Mouse (Mus musculus): ENCODE data around the gene Hmgb2. TPM values are rescaled to one million over a fixed set of nuclear protein-coding genes. Genes with fewer than 3 reads are reported as not detected.
"Not testable (repeated sequence)": the region's sequence is repeated elsewhere in the genome, so short reads cannot be mapped to it uniquely, and the experiment has no call there.

Hmgb2 gene
- polyA plus RNA-seq, 1 experiment from 2014 or later, result 225 TPM

- not testable (repeated sequence) for H3K27me3 ChIP-seq; H3K9me3 ChIP-seq; H3K36me3 ChIP-seq; H3K27ac ChIP-seq (replicated peaks); ATAC-seq (replicated peaks)
- Histone ChIP-seq H3K4me1 (peaks cover 12% of the 10 kb centered on the region), H3K9ac (replicated peaks) (peak overlapping the region; percentile 89; the same call in 1 of the 2 replicates), H3K4me3 (peak overlapping the region; percentile 75), H3K4me2 (replicated peaks) (peak overlapping the region; percentile 98)
- 13% methylated on average over 10 of the region's 10 CpGs for WGBS
These were observed 1.5 kb downstream of the Hmgb2 start for GRCm38 (mm10) chr8:57513178-57513661.

GRCm38 (mm10) chr8:57516685-57517084 is 5.0 kb downstream of the Hmgb2 start:
- H3K4me2 ChIP-seq (replicated peaks); H3K4me1 ChIP-seq; H3K4me3 ChIP-seq; H3K27me3 ChIP-seq; H3K9me3 ChIP-seq; H3K9ac ChIP-seq (replicated peaks); H3K36me3 ChIP-seq; ATAC-seq (replicated peaks); H3K27ac ChIP-seq (replicated peaks): not testable (repeated sequence)
- WGBS, result 87% methylated on average over 5 of the region's 5 CpGs

GRCm38 (mm10) chr8:57517723-57518122 is 6.0 kb downstream of the Hmgb2 start:
- WGBS, result 90% methylated on average over 3 of the region's 3 CpGs

GRCm38 (mm10) chr8:57520186-57520786 is 8.6 kb downstream of the Hmgb2 start:
- 87% methylated on average over 12 of the region's 12 CpGs for WGBS
- Histone ChIP-seq H3K4me1 (no peaks in the 10 kb centered on the region), H3K9ac (replicated peaks) (no peak overlapping the region), H3K27me3 (no peaks in the 10 kb centered on the region), H3K36me3 (0 out of 2 replicates have a peak, but pooled peaks cover 2% of the 10 kb centered on the region), H3K9me3 (no peaks in the 10 kb centered on the region), H3K4me2 (replicated peaks) (no peak overlapping the region), H3K27ac (replicated peaks) (no peak overlapping the region), H3K4me3 (no peak overlapping the region)
- ATAC-seq (replicated peaks), result no peak

More at GRCm38 (mm10) chr8:57517723-57518122, 6.0 kb downstream of the Hmgb2 start:
- peaks cover 4% of the 10 kb centered on the region for H3K4me1 ChIP-seq
- H3K27ac ChIP-seq (replicated peaks), result no peak overlapping the region
- 0 out of 2 replicates have a peak, but pooled peaks cover 2% of the 10 kb centered on the region for H3K36me3 ChIP-seq
- H3K4me3 ChIP-seq, result no peak overlapping the region
- H3K27me3 ChIP-seq, result no peaks in the 10 kb centered on the region
- no peak overlapping the region for H3K9ac ChIP-seq (replicated peaks)
- H3K4me2 ChIP-seq (replicated peaks), result no peak overlapping the region
- no peak for ATAC-seq (replicated peaks)
- no peaks in the 10 kb centered on the region for H3K9me3 ChIP-seq

GRCm38 (mm10) chr8:57528036-57528435 is 16.3 kb downstream of the Hmgb2 start:
- WGBS, result 86% methylated on average over 1 of the region's 1 CpGs
- H3K36me3 ChIP-seq, result no peaks in the 10 kb centered on the region
- no peak for ATAC-seq (replicated peaks)

GRCm38 (mm10) chr8:57530238-57530637 is 18.5 kb downstream of the Hmgb2 start:
- 0 out of 2 replicates have a peak, but pooled peaks cover 4% of the 10 kb centered on the region for H3K4me1 ChIP-seq
- no peaks in the 10 kb centered on the region for H3K36me3 ChIP-seq
- WGBS, result 87% methylated on average over 13 of the region's 13 CpGs
- H3K9ac ChIP-seq (replicated peaks), result no peak overlapping the region
- H3K27ac ChIP-seq (replicated peaks), result no peak overlapping the region
- ATAC-seq (replicated peaks), result peak; percentile 30; the same call in 1 of the 2 replicates
- no peaks in the 10 kb centered on the region for H3K9me3 ChIP-seq
- no peaks in the 10 kb centered on the region for H3K27me3 ChIP-seq
- H3K4me3 ChIP-seq, result no peak overlapping the region
- no peak overlapping the region for H3K4me2 ChIP-seq (replicated peaks)

More at GRCm38 (mm10) chr8:57528036-57528435, 16.3 kb downstream of the Hmgb2 start:
- Histone ChIP-seq H3K27me3 (no peaks in the 10 kb centered on the region), H3K27ac (replicated peaks) (no peak overlapping the region), H3K4me2 (replicated peaks) (no peak overlapping the region), H3K9ac (replicated peaks) (no peak overlapping the region), H3K4me3 (no peak overlapping the region), H3K4me1 (0 out of 2 replicates have a peak, but pooled peaks cover 4% of the 10 kb centered on the region), H3K9me3 (no peaks in the 10 kb centered on the region)

GRCm38 (mm10) chr8:57530666-57531349 is 19.1 kb downstream of the Hmgb2 start:
- H3K9me3 ChIP-seq, result no peaks in the 10 kb centered on the region
- no peak overlapping the region for H3K9ac ChIP-seq (replicated peaks)
- H3K27me3 ChIP-seq, result no peaks in the 10 kb centered on the region
- H3K36me3 ChIP-seq, result no peaks in the 10 kb centered on the region; the same call in 1 of the 2 replicates
- no peak overlapping the region; the same call in 1 of the 2 replicates for H3K4me2 ChIP-seq (replicated peaks)
- no peak overlapping the region for H3K4me3 ChIP-seq
- H3K27ac ChIP-seq (replicated peaks), result no peak overlapping the region
- 0 out of 2 replicates have a peak, but pooled peaks cover 4% of the 10 kb centered on the region for H3K4me1 ChIP-seq
- 29% methylated on average over 15 of the region's 15 CpGs for WGBS
- ATAC-seq (replicated peaks), result peak; percentile 78

GRCm38 (mm10) chr8:57532223-57532622 is 20.5 kb downstream of the Hmgb2 start:
- 54% methylated on average over 2 of the region's 2 CpGs for WGBS
- 0 out of 2 replicates have a peak, but pooled peaks cover 4% of the 10 kb centered on the region for H3K4me1 ChIP-seq
- H3K27ac ChIP-seq (replicated peaks), result no peak overlapping the region
- H3K36me3 ChIP-seq, result no peaks in the 10 kb centered on the region; the same call in 1 of the 2 replicates
- no peaks in the 10 kb centered on the region for H3K9me3 ChIP-seq
- no peak overlapping the region for H3K4me3 ChIP-seq
- H3K4me2 ChIP-seq (replicated peaks), result no peak overlapping the region
- ATAC-seq (replicated peaks), result no peak
- H3K27me3 ChIP-seq, result no peaks in the 10 kb centered on the region
- no peak overlapping the region for H3K9ac ChIP-seq (replicated peaks)

- Histone ChIP-seq H3K4me2 (replicated peaks) (no peak overlapping the region), H3K27me3 (no peaks in the 10 kb centered on the region), H3K4me3 (no peak overlapping the region), H3K9ac (replicated peaks) (no peak overlapping the region), H3K36me3 (no peaks in the 10 kb centered on the region; the same call in 1 of the 2 replicates), H3K27ac (replicated peaks) (no peak overlapping the region), H3K9me3 (no peaks in the 10 kb centered on the region), H3K4me1 (0 out of 2 replicates have a peak, but pooled peaks cover 4% of the 10 kb centered on the region)
- 92% methylated on average over 4 of the region's 4 CpGs for WGBS
- no peak for ATAC-seq (replicated peaks)
These were observed 21.4 kb downstream of the Hmgb2 start for GRCm38 (mm10) chr8:57533106-57533505.

- no peaks in the 10 kb centered on the region for H3K9me3 ChIP-seq
- no peak overlapping the region for H3K4me2 ChIP-seq (replicated peaks)
- no peak overlapping the region for H3K9ac ChIP-seq (replicated peaks)
- H3K27me3 ChIP-seq, result no peaks in the 10 kb centered on the region
- H3K36me3 ChIP-seq, result no peaks in the 10 kb centered on the region; the same call in 1 of the 2 replicates
- WGBS, result 84% methylated on average over 4 of the region's 4 CpGs
- no peak for ATAC-seq (replicated peaks)
- 0 out of 2 replicates have a peak, but pooled peaks cover 4% of the 10 kb centered on the region for H3K4me1 ChIP-seq
- H3K27ac ChIP-seq (replicated peaks), result no peak overlapping the region
- no peak overlapping the region for H3K4me3 ChIP-seq
These were observed 22.8 kb downstream of the Hmgb2 start for GRCm38 (mm10) chr8:57534495-57534894.

GRCm38 (mm10) chr8:57536167-57536566 is 24.5 kb downstream of the Hmgb2 start:
- ATAC-seq (replicated peaks), result no peak
- WGBS, result 90% methylated on average over 6 of the region's 6 CpGs

GRCm38 (mm10) chr8:57538601-57539000 is 26.9 kb downstream of the Hmgb2 start:
- WGBS, result 80% methylated on average over 7 of the region's 7 CpGs
- Histone ChIP-seq H3K4me3 (no peak overlapping the region), H3K36me3 (no peaks in the 10 kb centered on the region; the same call in 1 of the 2 replicates)

More at GRCm38 (mm10) chr8:57536167-57536566, 24.5 kb downstream of the Hmgb2 start:
- no peak overlapping the region for H3K27ac ChIP-seq (replicated peaks)
- no peak overlapping the region for H3K4me3 ChIP-seq
- H3K9me3 ChIP-seq, result no peaks in the 10 kb centered on the region
- no peaks in the 10 kb centered on the region for H3K27me3 ChIP-seq
- H3K36me3 ChIP-seq, result no peaks in the 10 kb centered on the region; the same call in 1 of the 2 replicates
- no peaks in the 10 kb centered on the region for H3K4me1 ChIP-seq
- no peak overlapping the region for H3K9ac ChIP-seq (replicated peaks)
- no peak overlapping the region for H3K4me2 ChIP-seq (replicated peaks)

More at GRCm38 (mm10) chr8:57538601-57539000, 26.9 kb downstream of the Hmgb2 start:
- no peaks in the 10 kb centered on the region for H3K27me3 ChIP-seq
- no peak overlapping the region for H3K4me2 ChIP-seq (replicated peaks)
- H3K9me3 ChIP-seq, result no peaks in the 10 kb centered on the region
- no peak for ATAC-seq (replicated peaks)
- no peaks in the 10 kb centered on the region for H3K4me1 ChIP-seq
- no peak overlapping the region for H3K9ac ChIP-seq (replicated peaks)
- H3K27ac ChIP-seq (replicated peaks), result no peak overlapping the region

Measured in forebrain, embryonic 15.5 days (tissue).